Mouse (Mus musculus) limb, embryonic 14.5 days (tissue): ENCODE data around the gene Ptpn3. TPM values are rescaled to one million over a fixed set of nuclear protein-coding genes. Genes with fewer than 3 reads are reported as not detected.

Experiments used
- ATAC-seq: fragments of 200-750 bp; cut with Nextera tagmentation; 2 replicates; pipeline ENCODE4 v1.8.0; 2017; ENCODE audit warnings: low read depth, moderate number of reproducible peaks, moderate TSS enrichment; ENCODE audit not compliant: low FRiP score
- DNase-seq: peaks from one replicate; pipeline ENCODE4 v3.0.0-alpha.2; 2015; ENCODE audit warnings: low spot score
- H3K27ac ChIP-seq: fragments of 300-500 bp; sonication (generic); replicated peaks from 2 replicates; pipeline ENCODE4 v1.5.1; 2014; ENCODE audit warnings: low read depth, mild to moderate bottlenecking, low read length, moderate library complexity, mixed read lengths
- H3K27me3 ChIP-seq: fragments of 300-500 bp; sonication (generic); 2 replicates; pipeline ENCODE4 v1.6.1; 2014; ENCODE audit warnings: low read length, mixed read lengths; ENCODE audit not compliant: control insufficient read depth, insufficient read depth
- H3K36me3 ChIP-seq: fragments of 300-500 bp; sonication (generic); 2 replicates; pipeline ENCODE4 v1.6.1; 2014; ENCODE audit warnings: mild to moderate bottlenecking, low read length, moderate library complexity, mixed read lengths; ENCODE audit not compliant: control insufficient read depth, insufficient read depth
- H3K4me1 ChIP-seq: fragments of 300-500 bp; sonication (generic); 2 replicates; pipeline ENCODE4 v1.6.1; 2014; ENCODE audit warnings: antibody characterized with exemption, low read length, mixed read lengths; ENCODE audit not compliant: control insufficient read depth, insufficient read depth
- H3K4me2 ChIP-seq: fragments of 300-500 bp; sonication (generic); replicated peaks from 2 replicates; pipeline ENCODE4 v1.6.1; 2014; ENCODE audit warnings: low read depth, mild to moderate bottlenecking, low read length, moderate library complexity; ENCODE audit not compliant: severe bottlenecking
- H3K4me3 ChIP-seq: fragments of 300-500 bp; sonication (generic); replicated peaks from 2 replicates; pipeline ENCODE4 v1.5.1; 2014; ENCODE audit warnings: low read length
- H3K9ac ChIP-seq: fragments of 300-500 bp; sonication (generic); 2 replicates; pipeline ENCODE4 v1.6.1; 2014; ENCODE audit warnings: mild to moderate bottlenecking, low read depth, low read length, moderate library complexity; ENCODE audit not compliant: severe bottlenecking
- H3K9me3 ChIP-seq: fragments of 300-500 bp; sonication (generic); 2 replicates; pipeline ENCODE4 v1.6.1; 2016; ENCODE audit warnings: low read length; ENCODE audit not compliant: control insufficient read depth
- POLR2A ChIP-seq: fragments of 200-500 bp; IDR thresholded peaks from 2 replicates; pipeline ENCODE4 v1.8.0; 2012; ENCODE audit warnings: inconsistent platforms, mild to moderate bottlenecking, moderate library complexity, borderline replicate concordance; ENCODE audit not compliant: insufficient read depth, insufficient read length; ENCODE audit errors: extremely low read depth
- WGBS: fragments of 180-500 bp; shearing (Covaris S2); extraction: QIAGEN DNeasy Blood & Tissue Kit; methylation state at CpG from one replicate; pipeline ENCODE4 v1.1.7; 2014; 5-methylcytosine and 5-hydroxymethylcytosine counted together
- polyA plus RNA-seq, 2 experiments: library from polyadenylated mRNA; depleted of rRNA in 1 of 2; stranded (reverse) in 1 of 2; unstranded in 1 of 2; fragments of >200 nt; fragmentation: Nextera tagmentation in 1 of 2; extraction: Ambion mirVana in 1 of 2; gene quantifications; 2 replicates each; pipeline versions ENCODE4 v1.2.1 to v1.2.3; 2012 to 2014

The Ptpn3 gene
- polyA plus RNA-seq, 2 experiments, result 3.4 to 4.7 TPM

GRCm38 (mm10) chr4:57283189-57283588 is 18.4 kb downstream of the Ptpn3 start:
- Histone ChIP-seq H3K36me3 (no peaks in the 10 kb centered on the region), H3K27ac (no peak overlapping the region), H3K9me3 (no peaks in the 10 kb centered on the region), H3K27me3 (no peaks in the 10 kb centered on the region), H3K4me3 (no peak overlapping the region), H3K4me1 (peaks cover 10% of the 10 kb centered on the region), H3K9ac (no peak overlapping the region), H3K4me2 (no peak overlapping the region)
- TF ChIP-seq POLR2A, result no peak
- DNase-seq (no peak), ATAC-seq (no peak)
- WGBS, result 78% methylated on average over 3 of the region's 3 CpGs

GRCm38 (mm10) chr4:57282630-57283029 is 19.0 kb downstream of the Ptpn3 start:
- no peak overlapping the region for H3K4me3 ChIP-seq
- TF ChIP-seq POLR2A, result no peak
- H3K36me3 ChIP-seq, result no peaks in the 10 kb centered on the region
- peaks cover 10% of the 10 kb centered on the region for H3K4me1 ChIP-seq
- H3K4me2 ChIP-seq, result no peak overlapping the region
- H3K9ac ChIP-seq, result no peak overlapping the region
- H3K27me3 ChIP-seq, result no peaks in the 10 kb centered on the region
- 68% methylated on average over 6 of the region's 6 CpGs for WGBS
- no peak for ATAC-seq
- H3K27ac ChIP-seq, result no peak overlapping the region
- no peaks in the 10 kb centered on the region for H3K9me3 ChIP-seq
- DNase-seq, result no peak

DNA sequence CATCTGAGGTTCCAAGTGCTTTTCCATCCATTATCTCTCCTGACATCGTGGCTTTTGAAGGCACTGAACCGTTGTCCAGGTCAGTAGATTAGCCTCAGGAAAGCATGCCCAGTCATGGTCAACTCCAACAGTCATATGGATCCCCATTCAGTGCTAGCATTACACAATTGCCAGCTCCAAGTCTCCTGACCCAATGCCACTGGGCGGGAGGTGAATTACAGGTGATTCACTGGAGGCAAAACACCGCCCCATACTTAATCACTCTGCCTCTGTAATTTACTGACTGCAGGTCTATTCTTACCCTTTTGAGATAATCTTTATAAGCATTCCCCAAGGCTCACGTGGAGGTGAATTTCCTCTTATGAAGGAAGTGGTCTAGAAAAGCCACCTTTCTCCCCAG is 19.5 kb downstream of the Ptpn3 start:
- TF ChIP-seq POLR2A, result no peak
- DNase-seq, result no peak
- H3K9ac ChIP-seq, result no peak overlapping the region
- H3K9me3 ChIP-seq, result no peaks in the 10 kb centered on the region
- ATAC-seq, result no peak
- WGBS, result 63% methylated on average over 5 of the region's 5 CpGs
- H3K27me3 ChIP-seq, result no peaks in the 10 kb centered on the region
- H3K4me3 ChIP-seq, result no peak overlapping the region
- peaks cover 10% of the 10 kb centered on the region for H3K4me1 ChIP-seq
- H3K27ac ChIP-seq, result no peak overlapping the region
- H3K36me3 ChIP-seq, result no peaks in the 10 kb centered on the region
- no peak overlapping the region for H3K4me2 ChIP-seq

DNA sequence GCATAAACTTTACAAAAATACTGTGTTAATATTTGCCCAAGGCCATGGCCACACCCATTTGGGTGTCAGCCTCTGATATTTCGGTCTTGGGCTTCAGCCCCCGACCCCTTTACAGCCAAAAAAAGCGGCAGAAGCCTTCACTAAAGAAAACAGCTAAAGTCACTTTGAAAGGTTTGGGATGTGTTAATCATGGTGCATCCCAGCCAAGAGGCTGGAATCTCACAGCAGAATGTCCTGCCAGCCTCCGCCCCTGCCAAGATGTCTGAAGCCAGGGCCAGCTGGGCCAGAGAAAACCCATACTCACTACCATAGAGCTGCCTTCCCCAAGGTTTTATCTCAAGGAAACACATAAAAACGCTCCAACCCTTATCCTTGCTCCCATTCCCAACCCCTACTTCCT is 20.7 kb downstream of the Ptpn3 start:
- no peak for ATAC-seq
- Histone ChIP-seq H3K9me3 (no peaks in the 10 kb centered on the region), H3K9ac (no peak overlapping the region), H3K4me2 (no peak overlapping the region), H3K4me3 (no peak overlapping the region), H3K36me3 (no peaks in the 10 kb centered on the region), H3K27ac (no peak overlapping the region), H3K27me3 (no peaks in the 10 kb centered on the region), H3K4me1 (peaks cover 10% of the 10 kb centered on the region)
- no peak for DNase-seq
- WGBS, result 87% methylated on average over 5 of the region's 5 CpGs
- TF ChIP-seq POLR2A, result no peak

GRCm38 (mm10) chr4:57279229-57279628 is 22.4 kb downstream of the Ptpn3 start:
- 18% methylated on average over 8 of the region's 8 CpGs for WGBS
- Histone ChIP-seq H3K4me3 (no peak overlapping the region), H3K9me3 (no peaks in the 10 kb centered on the region), H3K27me3 (no peaks in the 10 kb centered on the region), H3K27ac (no peak overlapping the region), H3K9ac (no peak overlapping the region), H3K4me2 (no peak overlapping the region), H3K36me3 (no peaks in the 10 kb centered on the region), H3K4me1 (peaks cover 10% of the 10 kb centered on the region)
- ATAC-seq (no peak), DNase-seq (no peak)
- no peak for TF ChIP-seq POLR2A

GRCm38 (mm10) chr4:57278812-57279211 is 22.8 kb downstream of the Ptpn3 start:
- no peaks in the 10 kb centered on the region for H3K27me3 ChIP-seq
- H3K4me3 ChIP-seq, result no peak overlapping the region
- H3K9me3 ChIP-seq, result no peaks in the 10 kb centered on the region
- no peaks in the 10 kb centered on the region for H3K36me3 ChIP-seq
- H3K27ac ChIP-seq, result no peak overlapping the region
- WGBS, result 30% methylated on average over 10 of the region's 10 CpGs
- no peak for ATAC-seq
- no peak for TF ChIP-seq POLR2A
- no peak for DNase-seq
- H3K4me2 ChIP-seq, result no peak overlapping the region
- peaks cover 10% of the 10 kb centered on the region for H3K4me1 ChIP-seq
- no peak overlapping the region for H3K9ac ChIP-seq
